Mouse (Mus musculus) adrenal gland (tissue): ENCODE data around the gene Smc6.

Source experiments
- intact Hi-C: fragments of 180-260 bp; cut with DNase I; formaldehyde crosslinking; loops from one replicate; pipeline ENCODE4 v1.15.1; 2025

The Smc6 gene

DNA sequence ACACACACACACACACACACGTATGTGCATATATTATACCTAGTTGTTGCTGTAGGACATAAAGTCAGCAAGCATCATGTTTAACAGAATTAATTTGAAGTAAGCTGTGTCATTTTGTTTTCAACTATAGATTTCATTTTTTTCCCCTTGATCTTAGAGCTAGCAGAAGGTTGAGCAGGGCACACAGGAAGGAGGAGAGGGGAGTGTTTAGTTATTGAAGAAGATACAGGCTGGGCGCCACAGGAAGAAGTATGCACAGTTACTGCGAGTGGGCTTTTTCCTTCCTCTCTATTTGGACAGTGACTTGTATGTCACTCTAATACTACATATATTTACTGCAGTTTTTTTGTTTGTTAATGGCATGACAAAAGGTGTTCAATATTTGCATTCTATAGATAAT, 14.2 kb downstream of the Smc6 start:
- intact Hi-C loops: no loop called here

DNA sequence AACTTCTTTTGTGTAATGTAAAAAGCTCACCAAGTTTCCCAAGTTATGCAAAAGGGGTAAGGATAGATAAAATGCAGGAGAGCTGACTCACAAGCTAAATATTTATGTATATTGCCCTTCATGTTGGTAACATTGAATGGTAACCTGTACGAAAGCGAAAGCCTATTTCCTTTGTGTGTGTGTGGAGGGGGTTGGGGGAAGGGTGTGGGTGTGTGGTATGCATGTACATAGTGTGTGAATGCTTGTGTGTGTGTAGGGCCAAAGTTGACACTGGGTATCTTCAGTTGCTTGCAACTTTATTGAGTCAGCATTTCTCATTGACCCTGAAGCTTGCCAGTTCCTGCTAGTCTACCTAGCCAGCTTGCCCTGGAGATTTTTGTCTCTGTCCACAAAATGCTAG, 15.9 kb downstream of the Smc6 start:
- intact Hi-C loops: no loop called here

DNA sequence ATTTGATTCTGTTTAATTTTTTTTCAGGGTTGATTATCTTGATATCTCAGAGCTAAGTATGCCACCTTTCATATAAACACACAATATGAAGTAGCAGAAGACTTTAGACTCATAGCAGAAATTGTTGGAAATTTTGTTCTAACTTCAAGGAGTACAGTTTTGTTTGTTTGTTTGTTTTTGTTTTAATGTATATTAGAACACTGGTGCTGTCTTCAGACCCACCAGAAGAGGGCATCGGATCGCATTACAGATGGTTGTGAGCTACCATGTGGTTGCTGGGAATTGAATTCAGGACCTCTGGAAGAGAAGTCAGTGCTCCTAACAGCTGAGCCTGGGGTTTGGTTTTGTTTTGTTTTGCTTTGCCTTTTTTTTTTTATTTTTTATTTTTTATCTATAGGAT, 20.7 kb downstream of the Smc6 start:
- intact Hi-C loops: no loop called here

DNA sequence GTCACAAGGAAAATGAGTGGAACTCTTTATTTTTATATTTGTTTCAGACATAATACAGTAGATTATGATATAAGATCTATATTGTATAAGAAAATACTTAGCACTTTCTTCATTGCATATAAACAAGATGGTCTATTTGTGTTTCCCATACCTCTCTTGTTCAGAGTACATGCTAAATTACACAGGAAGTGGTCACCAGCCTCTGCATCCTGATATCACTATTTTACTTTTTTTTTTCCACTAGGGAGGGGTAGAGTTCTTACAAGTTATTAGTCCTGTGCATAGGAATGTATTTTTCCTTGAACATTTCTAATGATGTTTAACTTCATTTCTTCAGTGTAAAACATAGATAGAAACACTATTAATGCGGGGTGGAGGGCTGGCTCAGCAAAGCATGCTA, 35.2 kb downstream of the Smc6 start:
- intact Hi-C loops: no loop called here

GRCm38 (mm10) chr12:11306753-11307645, 41.3 kb downstream of the Smc6 start:
- intact Hi-C loops: no loop called here

DNA sequence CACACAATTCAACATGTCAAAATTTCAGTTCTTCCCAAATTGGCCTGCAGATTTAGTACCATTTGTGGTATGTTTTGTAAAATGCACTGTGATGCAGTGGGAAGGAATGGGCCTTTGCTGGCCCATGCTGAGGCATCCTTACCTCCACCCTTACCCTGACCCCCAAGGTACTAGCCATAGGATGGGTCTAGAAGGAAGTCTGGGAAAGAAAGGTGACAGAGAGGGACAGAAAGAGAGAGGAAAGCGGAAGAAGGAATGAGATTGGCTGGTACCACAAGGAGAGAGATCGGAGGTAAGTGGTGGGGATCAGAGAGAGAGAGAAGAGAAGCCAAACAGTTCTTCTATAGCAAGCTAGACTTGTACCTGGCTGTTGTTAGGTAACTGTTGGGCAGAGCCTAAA, 45.4 kb downstream of the Smc6 start:
- intact Hi-C loops: no loop called here

GRCm38 (mm10) chr12:11313840-11314239, 48.2 kb downstream of the Smc6 start:
- intact Hi-C loops: loop anchor here (2.0 kb wide), 1 partner anchor 23 kb away; no protein-coding TSS in a partner anchor

DNA sequence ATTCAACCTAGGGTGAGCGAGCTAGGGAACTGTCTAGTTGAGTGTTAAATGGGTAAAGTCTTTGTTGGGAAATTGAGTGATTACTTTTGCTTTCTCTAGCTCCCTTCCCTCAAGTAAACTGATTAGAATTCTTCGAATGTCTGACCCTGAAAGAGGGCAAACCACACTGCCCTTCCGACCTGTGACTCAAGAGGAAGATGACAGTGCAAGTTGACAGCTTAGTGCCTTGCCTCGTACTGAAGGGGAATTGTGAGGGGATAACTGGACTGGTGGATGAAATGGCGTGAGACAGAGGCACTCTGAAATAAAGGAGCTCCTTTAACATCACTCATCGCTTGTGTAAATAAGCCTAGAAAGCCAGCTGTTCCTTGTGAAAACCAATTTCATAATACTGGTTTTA, 52.0 kb downstream of the Smc6 start:
- intact Hi-C loops: loop anchor here (5.0 kb wide), 1 partner anchor 830 kb away; no protein-coding TSS in a partner anchor

DNA sequence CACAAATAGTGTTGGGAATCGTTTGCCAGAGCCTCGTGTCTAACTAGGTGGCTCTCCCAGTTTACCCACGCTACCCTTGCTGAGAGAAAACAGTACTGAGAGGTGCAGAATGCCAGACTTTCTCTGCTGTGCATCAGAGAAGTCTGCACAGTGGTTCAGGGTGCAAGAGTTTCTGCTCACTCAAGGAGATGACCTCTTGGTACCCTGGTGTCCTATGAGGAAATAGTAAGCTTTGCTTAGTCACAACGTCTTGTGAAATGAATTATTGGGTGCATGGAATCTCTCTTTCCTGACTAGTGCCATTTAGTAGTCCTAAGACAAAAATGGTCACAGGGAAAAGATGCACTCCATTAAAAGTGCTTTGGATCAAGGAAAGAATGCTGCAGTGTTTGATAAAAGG, 58.8 kb downstream of the Smc6 start:
- intact Hi-C loops: no loop called here

- intact Hi-C loops: no loop called here
These were observed 60.8 kb downstream of the Smc6 start for GRCm38 (mm10) chr12:11326483-11326882.

DNA sequence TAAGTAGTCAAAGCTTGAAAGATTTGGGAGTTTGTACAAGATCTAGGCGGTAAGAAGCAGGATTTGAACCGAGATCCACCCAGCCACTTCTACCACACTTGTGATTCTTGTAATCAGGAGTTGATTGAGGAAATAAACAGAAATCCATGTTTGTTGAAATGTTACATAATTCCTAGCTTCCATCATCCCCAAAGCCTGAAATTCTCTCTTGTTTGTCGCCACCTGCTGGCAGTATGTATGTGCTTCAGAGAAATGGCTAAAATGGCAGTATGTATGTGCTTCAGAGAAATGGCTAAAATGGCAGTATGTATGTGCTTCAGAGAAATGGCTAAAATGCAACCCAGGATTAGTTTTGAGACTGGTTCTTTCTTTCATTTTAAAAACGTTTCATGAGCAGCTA, 71.2 kb downstream of the Smc6 start:
- intact Hi-C loops: loop anchor here (2.0 to 5.0 kb wide), 2 partner anchors 24 to 140 kb away; no protein-coding TSS in a partner anchor

GRCm38 (mm10) chr12:11338251-11338650, 72.6 kb downstream of the Smc6 start:
- intact Hi-C loops: loop anchor here (5.0 kb wide), 1 partner anchor 141 kb away; no protein-coding TSS in a partner anchor

DNA sequence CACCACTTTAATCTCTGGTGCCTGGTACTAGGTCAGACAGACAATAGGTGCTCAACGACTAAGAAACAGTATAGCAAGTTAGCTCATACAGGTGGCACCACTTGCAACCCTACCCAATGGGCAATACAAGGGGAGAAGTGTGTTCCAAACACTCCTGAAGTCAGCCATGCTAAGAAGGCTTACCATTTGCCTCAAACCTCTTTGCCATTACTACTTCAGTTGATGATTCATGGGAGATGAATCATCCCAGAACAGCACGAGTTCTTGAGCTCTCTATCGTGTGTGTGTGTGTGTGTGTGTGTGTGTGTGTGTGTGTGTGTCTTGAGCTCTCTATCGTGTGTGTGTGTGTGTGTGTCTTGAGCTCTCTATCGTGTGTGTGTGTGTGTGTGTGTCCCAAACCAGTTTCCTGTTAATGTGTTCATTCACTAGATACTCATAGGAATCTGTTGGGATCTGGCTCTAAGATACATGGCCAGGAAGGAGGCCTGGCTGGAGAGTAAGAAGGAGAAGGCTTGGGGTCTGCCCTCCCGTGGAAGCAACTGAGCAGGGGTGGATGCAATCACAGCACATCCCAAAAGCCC, 76.4 kb downstream of the Smc6 start:
- intact Hi-C loops: loop anchor here (10.0 kb wide), 1 partner anchor 973 kb away; no protein-coding TSS in a partner anchor

DNA sequence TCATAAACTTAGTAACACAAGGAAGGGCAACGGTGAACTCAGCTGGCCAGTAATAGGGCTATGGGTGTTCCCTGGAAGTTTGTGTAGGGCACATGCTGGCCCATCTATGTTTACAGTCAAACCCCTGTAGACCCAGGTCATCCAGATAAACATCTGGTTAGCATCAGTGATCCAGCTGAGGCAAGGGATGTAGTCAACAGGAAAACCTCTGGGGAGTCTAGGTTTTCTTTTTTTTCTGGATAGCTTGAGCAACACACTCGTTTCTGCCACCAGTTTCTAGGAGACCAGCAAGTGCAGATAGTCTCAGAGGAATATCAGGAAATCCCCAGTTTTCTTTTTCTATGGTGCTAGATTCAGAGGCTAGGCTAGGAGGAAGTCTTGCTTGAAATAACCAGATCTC, 80.3 kb downstream of the Smc6 start:
- intact Hi-C loops: loop anchor here (10.0 kb wide), 1 partner anchor 969 kb away; no protein-coding TSS in a partner anchor

- intact Hi-C loops: loop anchor here (10.0 kb wide), 1 partner anchor 966 kb away; no protein-coding TSS in a partner anchor
These were observed 82.7 kb downstream of the Smc6 start for GRCm38 (mm10) chr12:11348423-11348822.

- intact Hi-C loops: loop anchor here (10.0 kb wide), 3 partner anchors 85 to 965 kb away; partner anchors contain the start of gene Vsnl1
These were observed 84.2 kb downstream of the Smc6 start for GRCm38 (mm10) chr12:11349870-11350269.

- intact Hi-C loops: loop anchor here (1.0 to 10.0 kb wide), 3 partner anchors 84 to 797 kb away; partner anchors contain the start of gene Vsnl1
These were observed 85.2 kb downstream of the Smc6 start for GRCm38 (mm10) chr12:11350895-11351294.

DNA sequence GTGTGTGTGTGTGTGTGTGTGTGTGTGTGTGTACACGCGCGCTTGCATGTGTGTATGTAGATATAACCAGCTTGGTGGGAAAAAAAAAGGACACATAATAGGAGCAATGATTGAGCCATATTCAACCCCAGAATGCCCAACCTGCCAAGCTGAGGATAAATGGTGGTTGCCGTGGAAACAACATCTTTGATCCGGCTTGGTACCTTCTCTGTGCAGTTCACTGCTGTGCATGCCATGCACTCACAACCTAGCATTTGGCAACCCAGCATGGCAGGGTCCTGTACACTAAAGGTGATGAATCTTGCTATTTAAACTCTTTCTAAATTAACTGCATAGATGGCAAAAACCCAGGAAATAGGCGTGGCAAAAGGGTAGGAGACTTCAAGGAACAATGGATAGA, 96.7 kb downstream of the Smc6 start:
- intact Hi-C loops: no loop called here

DNA sequence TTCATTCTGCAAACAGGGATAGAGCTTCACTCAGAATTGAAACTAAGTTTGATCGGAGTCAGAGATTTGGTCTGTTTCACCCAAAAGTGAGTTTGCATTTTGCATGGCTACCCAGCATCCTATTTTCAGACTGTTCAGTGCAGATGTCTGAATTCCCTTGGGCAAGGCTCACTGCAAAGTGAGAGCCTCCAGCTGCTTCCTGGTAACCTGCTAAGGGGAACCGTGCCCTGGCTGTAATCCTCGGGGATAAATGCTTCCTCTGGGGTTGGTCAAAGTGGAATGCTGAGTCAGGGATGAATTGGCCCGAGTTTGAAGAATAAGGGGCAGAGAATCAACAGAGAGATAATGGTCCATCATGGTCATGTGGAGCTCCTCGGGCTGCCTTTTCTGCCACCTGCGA, 99.2 kb downstream of the Smc6 start:
- intact Hi-C loops: no loop called here

GRCm38 (mm10) chr12:11367099-11367765, 101.5 kb downstream of the Smc6 start:
- intact Hi-C loops: no loop called here
